Mouse (Mus musculus): ENCODE measurements around the gene Nap1l1.

Nap1l1 gene

GRCm38 (mm10) chr10:111545648-111546047 lies 72.6 kb downstream of the Nap1l1 start:
- in situ Hi-C loops (cut with MboI, MseI) = loop anchor here (5.0 kb wide), 1 partner anchor 33 kb away; no protein-coding TSS in a partner anchor

Measured in T-helper 1 cell (primary cell).